Mouse (Mus musculus): Measurements from ENCODE around the gene Tmem107.

Tmem107 gene

DNA sequence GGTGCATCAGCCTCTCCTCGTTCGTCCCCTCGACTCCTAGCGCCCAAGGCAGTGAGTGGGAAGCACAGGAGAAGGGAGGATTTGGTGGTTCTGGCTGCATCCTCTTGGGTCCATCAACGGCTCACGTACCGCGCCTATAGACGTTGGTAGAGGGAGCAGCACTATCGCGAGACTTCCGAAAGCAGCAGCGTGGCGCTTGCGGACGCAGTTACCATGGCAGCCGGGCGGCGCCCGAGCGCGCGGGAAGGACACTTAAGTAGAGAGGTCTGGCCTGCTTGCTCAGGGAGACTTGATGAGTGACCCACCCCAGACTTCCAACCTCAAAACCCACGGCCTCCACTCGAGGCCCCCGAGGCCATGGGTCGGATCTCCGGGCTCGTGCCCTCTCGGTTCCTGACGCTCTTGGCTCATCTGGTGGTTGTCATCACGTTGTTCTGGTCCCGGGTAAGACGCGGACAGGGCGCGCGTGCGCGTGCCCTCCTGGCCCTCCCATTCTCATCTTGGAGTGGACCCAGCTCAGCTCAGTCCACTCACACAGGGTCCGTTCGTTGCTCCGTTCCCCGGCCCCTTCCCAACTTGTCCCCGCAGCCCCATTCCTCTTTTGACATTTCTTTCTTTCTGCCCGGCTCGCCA lies at the start of gene Tmem107:
TSS of gene Tmem107 (plus strand) at position 217 of the 633 bp plus-strand sequence.
- DNase-seq = peak; percentile 94 to 95

DNA sequence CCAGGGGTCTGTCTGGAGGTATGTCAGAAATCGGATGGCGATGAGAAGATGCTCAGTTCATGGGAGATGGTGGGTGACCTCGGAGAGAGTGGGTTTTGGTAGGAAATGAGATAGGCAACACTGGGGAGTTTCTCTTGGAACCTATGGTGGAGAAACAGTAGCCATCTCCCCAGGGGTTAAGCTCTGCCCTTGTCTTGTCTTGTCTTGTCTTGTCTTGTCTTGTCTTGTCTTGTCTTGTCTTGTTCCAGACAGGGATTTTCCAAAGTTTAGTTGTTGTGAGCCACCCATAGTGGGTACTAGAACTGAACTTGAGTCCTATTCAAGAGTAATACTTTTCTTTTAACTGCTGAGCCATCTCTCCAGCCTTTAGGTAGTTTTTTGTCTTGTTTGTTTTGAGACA lies 44.0 kb upstream of the Tmem107 start:
- no peak for DNase-seq

DNA sequence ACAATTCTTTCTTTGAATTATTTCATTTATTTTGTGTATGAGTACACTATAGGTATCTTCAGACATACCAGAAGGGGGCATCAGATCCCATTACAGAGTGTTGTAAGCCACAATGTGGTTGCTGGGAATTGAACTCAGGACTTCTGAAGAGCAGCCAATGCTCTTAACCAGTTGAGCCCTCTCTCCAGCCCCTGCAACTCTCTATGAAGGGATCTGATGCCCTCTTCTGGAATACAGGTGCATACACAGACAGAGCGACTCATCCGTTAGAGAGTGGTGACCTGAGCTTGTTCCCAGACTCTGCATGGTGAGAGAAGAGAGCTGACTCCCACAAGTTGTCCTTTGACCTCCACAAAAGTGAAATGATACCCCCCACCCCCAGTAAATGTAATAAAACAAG lies 41.8 kb upstream of the Tmem107 start:
- no peak for DNase-seq

DNA sequence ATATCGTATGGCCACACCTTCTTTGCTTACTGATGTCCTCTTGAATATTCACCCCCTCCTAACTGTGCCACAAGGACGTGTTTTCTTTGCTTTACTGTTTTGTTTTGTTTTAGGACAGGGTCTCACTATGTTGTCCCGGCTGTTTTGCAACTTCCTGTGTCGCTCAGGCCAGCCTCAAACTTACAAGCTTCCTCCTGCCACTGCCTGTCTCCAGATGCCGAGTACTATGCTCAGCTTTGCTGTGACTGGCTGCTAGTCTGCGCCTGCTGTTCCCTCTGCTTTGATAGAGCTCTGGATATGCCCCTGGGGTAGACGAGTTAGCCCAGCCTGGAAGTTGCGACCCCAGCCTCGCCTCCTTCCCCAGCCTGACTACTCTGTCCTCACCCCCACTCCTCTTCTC lies 37.1 kb upstream of the Tmem107 start:
- no peak for DNase-seq

DNA sequence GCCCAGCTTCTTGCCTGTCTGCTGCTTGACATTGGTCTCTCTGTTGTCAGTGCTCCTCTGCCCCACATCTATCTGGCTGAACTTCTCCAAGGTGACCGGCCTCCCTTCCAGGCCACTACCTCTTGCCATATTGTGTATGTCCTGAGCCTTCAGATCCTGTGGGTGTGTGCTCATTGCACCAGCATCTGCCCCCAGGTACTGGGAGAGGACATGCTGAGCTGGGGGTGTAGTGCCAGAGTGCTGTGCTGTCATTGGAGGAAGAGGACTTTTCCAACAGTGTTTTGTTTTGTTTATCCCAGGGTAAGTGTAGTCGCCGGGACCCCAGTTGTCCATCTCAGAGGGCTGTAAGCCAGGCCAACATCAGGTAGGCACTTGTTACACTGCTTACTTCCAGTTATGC lies 36.0 kb upstream of the Tmem107 start:
- DNase-seq = no peak

DNA sequence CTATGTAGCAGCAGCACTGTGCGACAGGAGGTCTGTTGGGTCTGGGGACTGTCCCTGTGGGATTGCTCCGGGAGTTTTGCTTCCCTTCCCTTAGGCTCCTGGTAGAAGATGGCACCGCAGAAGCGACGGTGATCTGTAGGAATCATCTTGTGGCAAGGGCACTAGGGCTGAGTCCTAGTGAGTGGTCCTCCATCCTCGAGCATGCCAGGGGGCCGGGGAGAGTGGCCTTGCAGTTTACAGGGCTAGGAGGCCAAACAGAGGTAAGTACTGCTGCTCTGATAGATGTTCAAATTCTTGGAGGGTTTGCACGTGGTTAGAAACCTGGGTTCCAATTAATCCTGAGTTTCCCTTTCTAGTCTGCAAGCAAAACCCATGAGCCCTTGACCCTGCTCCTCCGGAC lies 35.2 kb upstream of the Tmem107 start:
- no peak for DNase-seq

DNA sequence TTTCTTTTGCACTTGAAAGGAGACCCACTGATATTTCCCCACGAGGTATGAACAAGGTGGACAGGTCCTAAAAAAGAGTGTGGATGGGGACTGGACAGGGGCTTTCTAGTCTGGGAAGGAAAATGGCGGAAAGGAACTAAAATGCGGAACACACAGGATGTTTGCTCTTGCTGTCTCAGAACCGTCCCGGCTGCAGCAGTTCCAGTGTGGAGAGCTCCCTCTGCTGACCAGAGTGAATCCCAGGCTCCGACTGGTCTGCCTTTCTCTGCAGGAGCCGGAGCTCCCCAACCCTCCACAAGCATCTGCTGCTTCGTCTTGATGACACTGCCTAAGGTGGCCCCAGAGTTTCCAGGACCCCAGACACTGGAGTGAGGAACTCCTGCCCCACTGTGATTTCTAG lies 34.8 kb upstream of the Tmem107 start:
- DNase-seq = peak; percentile 91 to 93

DNA sequence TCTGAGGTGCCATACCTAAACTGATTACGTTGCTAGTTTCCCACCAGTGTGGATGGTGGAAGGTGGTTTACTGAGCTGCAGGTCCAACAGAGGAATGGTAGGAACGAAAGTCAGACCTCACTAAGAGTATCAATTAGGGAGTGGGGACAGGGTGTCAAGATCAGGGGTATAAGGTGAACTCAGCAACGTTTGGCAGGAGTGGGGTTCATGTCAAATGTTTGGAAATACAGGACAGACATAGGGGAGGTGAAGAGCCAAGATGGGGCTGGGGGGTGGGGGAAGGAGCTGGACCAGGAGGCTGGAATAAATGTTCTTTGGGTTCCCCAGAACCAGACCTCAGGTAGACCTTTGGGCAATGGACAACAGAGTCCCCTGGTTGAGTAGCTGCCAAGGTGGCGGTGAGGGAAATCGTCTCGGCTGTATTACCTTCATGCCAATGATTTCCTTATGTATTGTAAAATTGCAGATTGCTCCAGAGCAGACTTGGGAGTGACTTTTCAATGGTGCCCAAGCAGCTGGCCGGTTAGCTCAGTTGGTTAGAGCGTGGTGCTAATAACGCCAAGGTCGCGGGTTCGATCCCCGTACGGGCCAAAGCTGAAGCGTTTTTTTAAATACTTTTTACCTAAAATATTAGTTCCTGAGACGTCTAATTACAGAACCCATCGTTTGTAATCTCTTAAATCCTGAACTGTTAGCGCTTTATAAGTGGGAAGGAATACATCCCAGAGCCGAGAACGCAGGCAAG lies 33.9 kb upstream of the Tmem107 start:
- peak; percentile 85 to 93 for DNase-seq

DNA sequence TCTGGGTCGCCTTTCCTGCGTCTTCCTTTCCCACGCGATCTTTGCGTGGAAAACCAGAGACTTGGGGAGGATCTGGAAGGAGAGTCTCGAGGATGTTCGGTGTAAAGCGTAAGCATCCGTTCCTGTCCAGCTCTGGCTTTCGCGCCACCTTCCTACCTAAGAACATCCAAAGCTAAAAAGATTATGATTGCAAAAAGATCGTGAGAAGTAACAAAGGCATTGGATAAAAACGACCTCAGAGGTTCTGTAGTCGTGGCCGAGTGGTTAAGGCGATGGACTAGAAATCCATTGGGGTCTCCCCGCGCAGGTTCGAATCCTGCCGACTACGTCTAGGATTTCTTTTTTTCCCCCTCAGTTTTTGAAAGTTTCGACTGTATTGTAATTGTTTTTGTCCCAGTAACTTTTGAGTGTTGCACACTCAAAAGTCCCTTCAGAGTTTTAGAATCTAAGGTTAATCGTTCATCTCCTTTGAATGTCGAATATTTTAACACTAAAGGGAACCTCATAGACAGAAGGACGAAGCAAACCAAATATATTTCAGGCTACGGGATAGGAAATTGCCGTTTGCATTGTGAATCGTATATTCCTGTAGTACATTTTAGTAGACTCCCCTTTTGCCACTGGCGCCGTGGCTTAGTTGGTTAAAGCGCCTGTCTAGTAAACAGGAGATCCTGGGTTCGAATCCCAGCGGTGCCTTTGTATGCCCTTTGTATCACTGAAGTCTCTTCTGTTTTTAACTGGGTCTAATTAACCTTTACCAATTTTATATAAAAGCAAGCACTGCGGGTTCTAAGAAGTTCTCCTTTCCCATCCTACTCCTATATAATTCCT lies 33.2 kb upstream of the Tmem107 start:
- DNase-seq = peak; percentile 79 to 87

DNA sequence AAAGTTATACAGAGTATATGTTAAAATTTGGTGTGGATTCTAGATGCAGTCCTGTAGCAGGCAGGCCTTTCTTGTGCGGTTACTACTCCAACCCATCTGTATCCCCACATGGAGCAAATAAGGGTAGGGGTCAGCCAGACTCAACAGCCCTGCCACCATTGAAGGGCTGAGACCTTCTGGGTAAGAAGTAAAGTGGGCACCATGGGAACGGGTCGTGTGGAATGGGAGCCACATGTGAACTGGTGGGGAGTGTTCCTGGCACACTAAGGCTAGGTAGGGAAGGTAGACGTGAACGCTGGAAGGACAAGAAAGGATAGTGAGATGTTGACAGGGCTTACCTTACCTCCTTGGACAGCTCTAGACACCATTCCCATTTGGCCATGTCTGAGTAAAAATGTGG lies 32.4 kb upstream of the Tmem107 start:
- peak; percentile 11 to 22 for DNase-seq

DNA sequence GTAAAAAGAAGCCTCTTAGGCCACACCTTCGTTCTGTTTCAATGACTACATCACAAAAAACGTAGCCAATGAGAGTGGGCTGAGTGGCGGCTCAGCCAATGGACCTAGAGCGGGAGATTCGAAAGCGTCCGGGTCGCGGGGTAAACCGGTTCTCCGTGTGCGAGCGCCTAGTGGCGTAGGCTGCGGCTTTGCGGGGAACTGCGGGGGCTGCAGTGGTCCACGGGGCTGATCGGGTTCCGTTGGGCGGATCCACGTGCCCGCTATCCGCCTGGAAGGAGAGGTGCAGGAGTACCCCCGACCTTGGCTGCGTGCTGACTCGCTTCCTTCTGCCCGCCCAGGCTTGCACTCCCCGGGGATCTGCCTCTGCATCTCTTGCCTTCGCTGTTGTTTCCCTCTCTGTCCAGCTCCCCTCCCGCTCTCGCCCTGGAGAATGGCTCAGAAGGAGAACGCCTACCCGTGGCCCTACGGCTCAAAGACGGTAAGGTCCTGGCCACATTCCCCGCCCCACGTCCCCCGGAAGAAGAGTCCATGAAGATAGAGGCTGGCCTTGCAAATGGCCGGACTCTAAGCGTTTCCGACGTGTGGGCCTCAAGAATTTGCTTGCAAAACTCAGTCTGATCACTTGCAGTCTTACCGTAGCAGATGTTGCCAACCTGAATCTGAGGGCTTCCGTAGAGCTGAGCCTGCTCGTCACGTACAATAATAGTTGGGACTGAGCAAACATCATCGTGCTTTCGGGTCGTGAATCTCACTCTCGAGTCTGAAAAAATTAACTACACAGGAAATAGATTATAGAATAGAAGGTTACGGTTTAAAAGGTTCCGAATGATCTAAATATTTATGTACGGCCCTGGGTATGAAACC lies 24.8 kb upstream of the Tmem107 start, which contains the start of gene Aurkb:
TSS of gene Aurkb (plus strand) at position 117 of the 864 bp plus-strand sequence.
- peak; percentile 71 to 81 for DNase-seq

DNA sequence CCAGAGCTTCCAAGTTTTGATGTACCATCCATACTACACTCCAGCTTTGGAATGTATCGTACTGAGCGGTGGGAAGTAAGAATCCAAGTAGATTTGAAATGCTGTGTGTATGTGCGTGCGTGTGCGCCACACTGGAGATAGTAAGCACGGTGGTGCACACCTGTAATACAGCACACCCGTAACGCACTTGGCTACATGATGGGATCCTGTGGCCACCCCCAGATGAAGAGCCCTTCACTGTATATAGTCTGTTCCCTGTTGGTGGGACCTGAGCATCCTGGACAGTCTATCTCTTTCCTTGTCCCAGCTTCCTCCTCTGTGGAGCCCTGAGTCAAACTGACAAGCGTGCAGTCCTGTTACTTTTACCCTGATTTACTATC lies 24.2 kb upstream of the Tmem107 start:
- no peak for DNase-seq

DNA sequence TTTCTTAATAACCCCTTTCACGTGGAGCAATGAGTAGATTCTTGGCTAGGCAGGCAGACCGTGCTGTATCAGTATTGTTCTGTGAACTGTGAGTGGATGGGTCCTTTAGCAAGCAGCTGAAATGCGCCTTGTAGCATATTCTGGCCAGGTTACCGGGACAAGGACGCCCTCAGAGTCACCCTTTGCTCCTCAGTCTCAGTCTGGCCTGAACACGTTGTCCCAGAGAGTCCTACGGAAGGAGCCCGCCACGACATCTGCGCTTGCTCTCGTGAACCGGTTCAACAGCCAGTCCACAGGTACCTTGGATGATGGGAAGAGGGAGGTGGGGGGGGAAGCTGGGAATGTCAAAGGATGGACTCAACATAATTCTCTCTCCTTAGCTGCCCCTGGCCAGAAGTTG lies 23.0 kb upstream of the Tmem107 start:
- DNase-seq = no peak

DNA sequence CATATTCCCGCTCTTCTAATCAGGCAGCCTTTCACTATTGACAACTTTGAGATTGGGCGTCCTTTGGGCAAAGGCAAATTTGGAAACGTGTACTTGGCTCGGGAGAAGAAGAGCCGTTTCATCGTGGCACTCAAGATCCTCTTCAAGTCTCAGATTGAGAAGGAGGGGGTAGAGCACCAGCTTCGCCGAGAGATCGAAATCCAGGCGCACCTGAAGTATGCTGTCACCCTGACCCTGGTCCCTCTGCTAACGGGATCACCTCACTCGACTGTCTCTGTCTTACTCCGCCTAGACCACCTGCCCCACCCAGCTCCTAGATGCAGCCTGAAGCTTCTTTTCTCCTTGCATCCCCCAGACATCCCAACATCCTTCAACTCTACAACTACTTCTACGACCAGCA lies 22.5 kb upstream of the Tmem107 start:
- DNase-seq = no peak

DNA sequence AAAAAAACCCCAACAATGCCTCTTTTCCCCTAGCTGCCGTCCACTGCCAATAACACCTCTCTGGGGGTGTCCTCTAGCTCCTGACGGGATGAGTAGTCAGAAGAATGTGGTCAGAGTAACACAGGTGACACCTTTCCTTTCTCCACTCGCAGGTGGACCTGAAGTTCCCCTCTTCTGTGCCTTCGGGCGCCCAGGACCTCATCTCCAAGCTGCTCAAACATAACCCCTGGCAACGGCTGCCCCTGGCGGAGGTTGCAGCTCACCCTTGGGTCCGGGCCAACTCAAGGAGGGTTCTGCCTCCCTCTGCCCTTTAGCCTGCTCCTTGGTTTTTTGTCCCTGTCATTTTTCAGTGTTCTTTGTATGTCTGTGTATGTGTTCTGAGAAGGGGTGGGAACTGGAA lies 19.9 kb upstream of the Tmem107 start:
- no peak for DNase-seq

DNA sequence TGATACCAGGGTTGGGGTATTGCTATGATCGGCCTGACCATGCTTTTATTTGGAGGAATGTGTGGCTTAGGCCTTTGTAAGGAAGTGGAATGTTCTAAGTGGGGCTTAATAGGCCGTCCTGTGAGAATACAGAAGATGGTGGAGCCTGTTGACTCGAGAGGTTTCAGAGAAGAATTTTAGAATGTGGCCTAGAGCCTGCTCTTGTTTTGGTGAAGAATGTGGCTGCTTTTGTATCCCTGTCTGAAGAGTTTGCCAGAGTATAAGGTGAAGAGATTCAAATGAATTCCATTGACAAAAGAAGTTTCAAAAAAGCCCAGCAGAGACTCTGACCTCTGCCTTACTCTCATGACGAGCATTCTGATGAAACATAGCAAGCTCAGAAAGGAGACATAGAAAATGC lies 18.8 kb upstream of the Tmem107 start:
- DNase-seq = no peak

DNA sequence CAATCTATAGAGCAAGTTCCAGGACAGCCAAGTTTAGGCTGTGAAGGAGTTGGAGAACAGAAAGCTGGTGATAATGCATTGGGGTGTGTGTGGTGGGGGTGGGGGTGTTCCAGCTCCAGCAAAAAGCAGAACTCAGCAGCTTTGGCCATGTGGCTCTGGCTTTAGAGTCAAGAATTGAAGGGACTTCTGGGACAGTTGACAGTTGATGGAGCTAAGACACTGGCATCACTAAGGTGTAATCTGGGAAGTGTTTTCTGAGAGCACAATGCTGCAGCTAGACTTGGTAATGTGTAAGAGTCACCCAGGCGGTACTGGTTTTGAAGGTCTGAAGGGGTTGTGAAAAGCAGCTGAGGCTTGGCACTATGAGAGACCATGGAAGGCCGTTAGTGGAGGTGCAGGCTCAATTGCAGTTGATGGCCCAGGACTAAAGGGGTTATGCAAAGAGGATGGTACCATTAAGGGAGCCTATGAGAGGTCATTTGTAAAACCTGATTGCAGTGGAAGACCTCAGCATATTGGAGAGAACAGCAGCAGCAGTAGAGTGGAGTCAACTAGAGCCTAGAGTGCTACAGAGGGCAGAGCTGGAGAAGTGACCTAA lies 17.7 kb upstream of the Tmem107 start:
- DNase-seq = no peak

DNA sequence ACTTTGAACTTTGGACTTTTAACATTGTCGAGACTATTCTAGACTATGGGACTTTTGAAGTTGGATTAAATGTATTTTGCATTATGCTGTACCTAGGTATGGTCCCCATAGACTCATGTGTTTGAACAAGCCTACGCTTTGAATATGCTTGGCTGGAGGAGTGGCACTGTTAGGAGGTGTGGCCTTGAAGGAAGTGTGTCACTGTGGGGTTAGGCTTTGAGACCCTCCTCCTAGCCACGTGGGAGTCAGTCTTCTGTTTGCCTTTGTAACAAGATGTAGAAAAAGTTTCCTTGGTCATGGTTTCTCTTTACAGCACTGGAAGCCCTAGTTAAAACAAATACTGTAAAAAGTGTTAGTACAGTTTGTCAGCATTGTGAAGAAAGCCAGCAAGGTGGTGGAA lies 16.8 kb upstream of the Tmem107 start:
- no peak for DNase-seq

DNA sequence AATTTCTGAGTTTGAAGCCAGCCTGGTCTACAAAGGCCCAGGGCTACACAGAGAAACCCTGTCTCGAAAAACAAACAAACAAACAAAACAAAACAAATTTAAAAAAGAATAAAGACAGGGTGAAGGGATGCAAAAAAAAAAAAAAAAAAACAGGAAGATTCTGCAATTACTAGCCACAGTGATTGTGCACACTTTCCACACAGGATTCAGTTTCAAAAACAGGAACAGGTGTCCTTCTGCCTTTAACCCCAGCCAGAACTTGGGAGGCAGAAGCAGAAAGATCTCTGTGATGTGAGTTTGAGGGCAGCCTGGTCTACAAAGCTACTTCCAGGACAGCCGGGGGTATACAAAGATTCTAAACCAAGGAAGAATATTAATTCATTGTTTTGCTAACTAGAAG lies 12.3 kb upstream of the Tmem107 start:
- no peak for DNase-seq

DNA sequence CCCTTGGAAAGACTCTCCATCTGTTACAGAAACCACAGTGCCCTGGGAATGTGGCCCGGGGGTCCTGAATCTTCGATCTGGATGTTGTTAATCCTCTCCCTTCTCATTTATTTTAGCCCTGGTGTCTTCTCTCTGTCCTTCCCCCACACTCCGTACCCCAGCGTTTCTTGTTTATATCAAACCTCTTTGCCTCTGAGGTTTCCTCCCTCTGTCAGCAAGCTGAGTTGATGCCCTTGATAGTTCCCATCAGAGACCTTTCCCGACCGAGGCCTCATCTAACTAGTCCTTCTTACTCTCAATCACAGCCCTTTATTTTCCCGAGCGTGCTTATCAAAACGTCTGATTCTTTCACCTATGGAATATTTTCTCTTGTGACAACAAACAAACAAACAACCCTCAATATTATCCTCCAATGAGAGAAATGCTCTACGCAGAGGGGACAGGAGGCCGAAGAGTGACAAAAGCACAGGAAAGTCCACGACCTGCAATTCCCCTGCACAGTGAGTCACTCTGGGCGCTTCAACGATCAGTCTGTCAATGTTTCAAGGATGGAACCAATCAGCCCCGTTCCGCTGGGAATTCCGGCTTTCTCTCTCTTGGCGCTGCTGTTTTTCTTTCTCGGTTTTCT lies 11.8 kb upstream of the Tmem107 start:
- DNase-seq = peak in 1 of 2 experiments; percentile 23

DNA sequence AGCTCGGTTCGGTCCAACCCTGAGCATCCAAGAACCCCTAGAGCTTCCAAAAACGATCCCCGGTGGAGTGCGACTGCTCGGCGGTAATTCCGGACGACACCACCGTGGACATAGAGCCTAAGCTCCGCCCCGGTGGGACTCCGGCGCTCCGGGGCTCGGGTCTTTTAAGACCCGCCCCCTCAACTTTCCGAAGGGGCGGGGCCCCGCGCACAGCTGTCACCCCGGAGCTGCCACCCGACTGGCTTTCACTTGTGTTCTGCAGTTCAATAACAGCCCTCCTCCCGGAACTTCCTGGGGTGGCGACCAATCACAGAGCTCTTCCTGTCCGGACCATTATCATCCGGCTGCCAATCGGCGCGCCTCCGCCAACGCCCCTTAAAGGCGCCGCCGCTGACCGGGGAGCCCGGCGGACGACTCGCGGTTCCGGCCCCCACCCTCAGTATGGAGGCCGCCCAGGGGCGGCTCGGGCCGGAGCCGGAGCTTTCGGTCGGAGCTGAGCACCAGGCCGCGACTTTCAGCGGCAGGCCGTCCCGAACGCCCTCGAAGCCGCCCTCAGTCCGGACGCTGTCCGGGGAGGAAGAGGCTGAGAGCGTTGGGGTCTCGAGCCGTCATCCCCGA lies 11.1 kb upstream of the Tmem107 start, which contains the start of gene Borcs6:
TSS of gene Borcs6 (plus strand) at position 361 of the 618 bp plus-strand sequence.
- DNase-seq = peak; percentile 95 to 98

Data from cerebellum, adult 18-20 months (tissue).